Mouse (Mus musculus) stomach, postnatal 0 days (tissue): Measurements from ENCODE around the gene Cwf19l1. TPM values are rescaled to one million over a fixed set of nuclear protein-coding genes. Genes with fewer than 3 reads are reported as not detected.

Experiments used
- ATAC-seq: fragments of 200-750 bp; cut with Nextera tagmentation; 2 replicates; pipeline ENCODE4 v1.8.0; 2017; ENCODE audit not compliant: low FRiP score, low TSS enrichment
- DNase-seq: peaks from one replicate; pipeline ENCODE4 v3.0.0-alpha.2; 2016; ENCODE audit warnings: low spot score
- H3K27ac ChIP-seq: fragments of 300-500 bp; sonication (generic); replicated peaks from 2 replicates; pipeline ENCODE4 v1.5.1; 2014; ENCODE audit warnings: mild to moderate bottlenecking, control low read depth
- H3K27me3 ChIP-seq: fragments of 300-500 bp; sonication (generic); 2 replicates; pipeline ENCODE4 v1.6.1; 2014; ENCODE audit warnings: low read length; ENCODE audit not compliant: control insufficient read depth, insufficient read depth
- H3K36me3 ChIP-seq: fragments of 300-500 bp; sonication (generic); 2 replicates; pipeline ENCODE4 v1.6.1; 2014; ENCODE audit warnings: low read length, mixed read lengths; ENCODE audit not compliant: control insufficient read depth, insufficient read depth
- H3K4me1 ChIP-seq: fragments of 300-500 bp; sonication (generic); replicated peaks from 2 replicates; pipeline ENCODE4 v1.6.1; 2014; ENCODE audit warnings: antibody characterized with exemption; ENCODE audit not compliant: control insufficient read depth, insufficient read depth
- H3K4me2 ChIP-seq: fragments of 300-500 bp; sonication (generic); replicated peaks from 2 replicates; pipeline ENCODE4 v1.6.1; 2014; ENCODE audit warnings: low read depth, mild to moderate bottlenecking, control low read depth, moderate library complexity
- H3K4me3 ChIP-seq: fragments of 300-500 bp; sonication (generic); 2 replicates; pipeline ENCODE4 v1.5.1; 2014; ENCODE audit warnings: low read depth, low read length, control low read depth
- H3K9ac ChIP-seq: fragments of 300-500 bp; sonication (generic); 2 replicates; pipeline ENCODE4 v1.6.1; 2014; ENCODE audit warnings: mild to moderate bottlenecking, low read length, control low read depth, mixed read lengths
- H3K9me3 ChIP-seq: fragments of 300-500 bp; sonication (generic); 2 replicates; pipeline ENCODE4 v1.6.1; 2016; ENCODE audit warnings: low read length; ENCODE audit not compliant: control insufficient read depth
- CTCF ChIP-seq: IDR thresholded peaks from 2 replicates; pipeline ENCODE4 v1.5.1; 2016; ENCODE audit warnings: antibody characterized with exemption, low read depth, mild to moderate bottlenecking, moderate library complexity
- EP300 ChIP-seq: optimal IDR thresholded peaks from 2 replicates; pipeline ENCODE3; 2016; ENCODE audit warnings: antibody characterized with exemption
- WGBS: fragments of 180-500 bp; shearing (Covaris S2); extraction: QIAGEN DNeasy Blood & Tissue Kit; methylation state at CpG from one replicate; pipeline ENCODE4 v1.1.7; 2014; 5-methylcytosine and 5-hydroxymethylcytosine counted together
- polyA plus RNA-seq: library from polyadenylated mRNA; unstranded; fragments of >200 nt; fragmentation: Nextera tagmentation; extraction: Ambion mirVana; gene quantifications from 2 replicates; pipeline ENCODE4 v1.2.1, GENCODE M21; 2015

Cwf19l1 gene
- polyA plus RNA-seq, 1 experiment from 2014 or later, result 13.0 TPM

GRCm38 (mm10) chr19:44146568-44146879, 10.8 kb upstream of the Cwf19l1 start:
- ATAC-seq (no peak), DNase-seq (no peak)
- WGBS, result 58% methylated on average over 9 of the region's 9 CpGs
- H3K4me3 ChIP-seq, result peak overlapping the region; percentile 64
- no peak overlapping the region for H3K27ac ChIP-seq
- no peaks in the 10 kb centered on the region for H3K27me3 ChIP-seq
- H3K9ac ChIP-seq, result no peak overlapping the region
- peak overlapping the region; percentile 85 for H3K4me2 ChIP-seq
- peaks cover 4% of the 10 kb centered on the region; the same call in 1 of the 2 replicates for H3K4me1 ChIP-seq
- H3K36me3 ChIP-seq, result peaks cover 7% of the 10 kb centered on the region; the same call in 1 of the 2 replicates
- H3K9me3 ChIP-seq, result no peaks in the 10 kb centered on the region
- TF ChIP-seq CTCF (no peak), EP300 (no peak)

- TF ChIP-seq EP300 (no peak), CTCF (no peak)
- H3K36me3 ChIP-seq, result peaks cover 7% of the 10 kb centered on the region; the same call in 1 of the 2 replicates
- H3K4me3 ChIP-seq, result peak within 1 kb of the TSS; percentile 64
- WGBS, result 3% methylated on average over 46 of the region's 46 CpGs
- H3K4me1 ChIP-seq, result peaks cover 4% of the 10 kb centered on the region; the same call in 1 of the 2 replicates
- H3K27ac ChIP-seq, result 0 out of 2 replicates have a peak within 1 kb of the TSS, but pooled peaks have one; percentile 35
- no peaks in the 10 kb centered on the region for H3K27me3 ChIP-seq
- DNase-seq (peak; percentile 93), ATAC-seq (peak; percentile 92)
- peak within 1 kb of the TSS; percentile 74 for H3K9ac ChIP-seq
- no peaks in the 10 kb centered on the region for H3K9me3 ChIP-seq
- peak within 1 kb of the TSS; percentile 85 for H3K4me2 ChIP-seq
Measured at GRCm38 (mm10) chr19:44145702-44146567, 10.3 kb upstream of the Cwf19l1 start, which contains the start of gene Bloc1s2. TSS of gene Bloc1s2 (minus strand) at chr19:44146446.

GRCm38 (mm10) chr19:44144366-44144765, 8.7 kb upstream of the Cwf19l1 start:
- TF ChIP-seq CTCF (no peak), EP300 (no peak)
- ATAC-seq (no peak), DNase-seq (no peak)
- Histone ChIP-seq H3K27me3 (no peaks in the 10 kb centered on the region), H3K27ac (no peak overlapping the region), H3K4me1 (peaks cover 4% of the 10 kb centered on the region; the same call in 1 of the 2 replicates), H3K9ac (no peak overlapping the region), H3K4me2 (no peak overlapping the region), H3K36me3 (peaks cover 7% of the 10 kb centered on the region; the same call in 1 of the 2 replicates), H3K4me3 (no peak overlapping the region), H3K9me3 (no peaks in the 10 kb centered on the region)
- WGBS, result 75% methylated on average over 9 of the region's 9 CpGs

GRCm38 (mm10) chr19:44135960-44136485, 347 bp upstream of the Cwf19l1 start:
- no peaks in the 10 kb centered on the region for H3K9me3 ChIP-seq
- WGBS, result 29% methylated on average over 7 of the region's 7 CpGs
- no peaks in the 10 kb centered on the region for H3K27me3 ChIP-seq
- H3K27ac ChIP-seq, result no peak overlapping the region
- H3K4me2 ChIP-seq, result peak overlapping the region; percentile 50
- TF ChIP-seq CTCF, result no peak
- TF ChIP-seq EP300, result no peak
- ATAC-seq (no peak), DNase-seq (no peak)
- H3K4me1 ChIP-seq, result 0 out of 2 replicates have a peak, but pooled peaks cover 2% of the 10 kb centered on the region
- H3K9ac ChIP-seq, result peak overlapping the region; percentile 38; the same call in 1 of the 2 replicates
- H3K4me3 ChIP-seq, result peak overlapping the region; percentile 76
- H3K36me3 ChIP-seq, result no peaks in the 10 kb centered on the region

GRCm38 (mm10) chr19:44132917-44133316, 2.8 kb downstream of the Cwf19l1 start:
- ATAC-seq, result no peak
- no peaks in the 10 kb centered on the region for H3K27me3 ChIP-seq
- no peak overlapping the region for H3K27ac ChIP-seq
- no peaks in the 10 kb centered on the region for H3K9me3 ChIP-seq
- TF ChIP-seq EP300 (no peak), CTCF (no peak)
- H3K4me3 ChIP-seq, result no peak overlapping the region
- peaks cover 3% of the 10 kb centered on the region; the same call in 1 of the 2 replicates for H3K36me3 ChIP-seq
- WGBS, result 89% methylated on average over 5 of the region's 5 CpGs
- H3K4me1 ChIP-seq, result 0 out of 2 replicates have a peak, but pooled peaks cover 2% of the 10 kb centered on the region
- H3K4me2 ChIP-seq, result no peak overlapping the region
- DNase-seq, result no peak
- no peak overlapping the region for H3K9ac ChIP-seq
